Mouse (Mus musculus) embryonic facial prominence, embryonic 12.5 days (tissue): ENCODE data around the gene Heatr1. TPM values are rescaled to one million over a fixed set of nuclear protein-coding genes. Genes with fewer than 3 reads are reported as not detected.

ENCODE experiments used
- ATAC-seq: fragments of 200-750 bp; cut with Nextera tagmentation; 2 replicates; pipeline ENCODE4 v1.8.0; 2017; ENCODE audit not compliant: insufficient number of reproducible peaks, insufficient read depth, low FRiP score, low TSS enrichment
- H3K27ac ChIP-seq: fragments of 300-500 bp; sonication (generic); 2 replicates; pipeline ENCODE4 v1.5.1; 2016; ENCODE audit warnings: mild to moderate bottlenecking
- H3K27me3 ChIP-seq: fragments of 300-500 bp; sonication (generic); 2 replicates; pipeline ENCODE4 v1.6.1; 2016; ENCODE audit warnings: mild to moderate bottlenecking, moderate library complexity
- H3K36me3 ChIP-seq: fragments of 300-500 bp; sonication (generic); 2 replicates; pipeline ENCODE4 v1.6.1; 2016; ENCODE audit warnings: mild to moderate bottlenecking
- H3K4me1 ChIP-seq: fragments of 300-500 bp; sonication (generic); 2 replicates; pipeline ENCODE4 v1.6.1; 2016
- H3K4me2 ChIP-seq: fragments of 300-500 bp; sonication (generic); replicated peaks from 2 replicates; pipeline ENCODE4 v1.6.1; 2016; ENCODE audit warnings: mild to moderate bottlenecking, moderate library complexity
- H3K4me3 ChIP-seq: fragments of 300-500 bp; sonication (generic); 2 replicates; pipeline ENCODE4 v1.5.1; 2016; ENCODE audit warnings: mild to moderate bottlenecking
- H3K9ac ChIP-seq: fragments of 300-500 bp; sonication (generic); 2 replicates; pipeline ENCODE4 v1.6.1; 2016; ENCODE audit warnings: mild to moderate bottlenecking, moderate library complexity
- H3K9me3 ChIP-seq: fragments of 300-500 bp; sonication (generic); 2 replicates; pipeline ENCODE4 v1.6.1; 2016; ENCODE audit warnings: mild to moderate bottlenecking, moderate library complexity
- WGBS: fragments of 180-500 bp; shearing (Covaris S2); methylation state at CpG from one replicate; pipeline ENCODE4 v1.1.7; 2016; 5-methylcytosine and 5-hydroxymethylcytosine counted together
- polyA plus RNA-seq: library from polyadenylated mRNA; unstranded; fragments of >200 nt; fragmentation: Nextera tagmentation; extraction: Ambion mirVana; gene quantifications from 2 replicates; pipeline ENCODE4 v1.2.1, GENCODE M21; 2016

The Heatr1 gene
- 28.9 and 29.3 TPM in 2 replicates for polyA plus RNA-seq

DNA sequence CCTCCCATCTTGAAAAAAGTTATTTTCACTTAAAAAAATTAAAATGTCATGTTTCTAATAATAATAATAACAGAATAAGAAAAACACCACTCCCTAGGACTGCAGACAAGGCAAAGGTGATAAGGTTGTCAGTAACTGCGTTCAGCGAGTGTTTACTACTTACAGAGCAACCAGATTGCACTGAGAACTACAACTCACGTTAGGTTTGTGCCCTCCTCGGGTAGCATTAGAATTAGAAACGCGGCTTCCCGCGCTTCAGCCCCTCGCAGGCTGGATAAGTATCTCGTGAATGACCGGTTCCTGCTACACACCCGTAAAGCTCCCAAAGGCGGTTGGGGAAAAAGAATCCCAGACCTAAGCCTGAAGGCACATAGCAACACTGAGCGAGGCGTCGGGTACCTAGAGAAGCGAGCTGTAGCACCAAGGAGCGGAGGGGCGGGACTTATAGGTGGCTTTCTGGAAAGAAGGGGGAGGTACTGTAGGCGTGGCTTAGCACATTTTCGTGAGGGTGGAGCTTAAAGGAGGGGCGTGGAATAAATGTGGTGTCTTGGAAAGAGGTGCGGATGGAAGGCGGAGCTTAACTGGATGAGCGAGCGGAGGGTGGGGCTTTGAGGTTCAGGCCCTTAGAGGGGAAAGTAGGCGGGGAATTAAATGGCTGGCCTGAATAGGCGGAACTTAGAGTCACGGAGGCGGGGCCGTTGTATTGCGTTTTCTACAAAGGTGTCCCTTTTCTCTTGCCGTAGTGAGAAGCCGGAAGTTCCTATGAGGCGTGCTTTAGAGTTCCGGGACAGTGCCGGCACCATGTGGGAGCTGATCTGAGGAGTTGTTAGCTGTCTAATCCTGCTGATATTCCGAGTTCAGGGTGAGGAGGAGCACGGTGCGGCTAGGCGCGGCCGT lies at the start of gene Heatr1:
TSS of gene Heatr1 (plus strand) at position 419 of the 897 bp plus-strand sequence.
- H3K4me2 ChIP-seq, result peak within 1 kb of the TSS; percentile 95
- whole genome bisulfite sequencing, result under 1% methylated on average over 43 of the region's 43 CpGs
- H3K9me3 ChIP-seq, result no peaks in the 10 kb centered on the region
- H3K27me3 ChIP-seq, result peaks cover 6% of the 10 kb centered on the region; the same call in 1 of the 2 replicates
- peak within 1 kb of the TSS; percentile 41; the same call in 1 of the 2 replicates for H3K27ac ChIP-seq
- peak; percentile 93 for ATAC-seq
- 0 out of 2 replicates have a peak, but pooled peaks cover 5% of the 10 kb centered on the region for H3K36me3 ChIP-seq
- peak within 1 kb of the TSS; percentile 89 for H3K4me3 ChIP-seq
- peak within 1 kb of the TSS; percentile 70 for H3K9ac ChIP-seq
- H3K4me1 ChIP-seq, result peaks cover 7% of the 10 kb centered on the region

DNA sequence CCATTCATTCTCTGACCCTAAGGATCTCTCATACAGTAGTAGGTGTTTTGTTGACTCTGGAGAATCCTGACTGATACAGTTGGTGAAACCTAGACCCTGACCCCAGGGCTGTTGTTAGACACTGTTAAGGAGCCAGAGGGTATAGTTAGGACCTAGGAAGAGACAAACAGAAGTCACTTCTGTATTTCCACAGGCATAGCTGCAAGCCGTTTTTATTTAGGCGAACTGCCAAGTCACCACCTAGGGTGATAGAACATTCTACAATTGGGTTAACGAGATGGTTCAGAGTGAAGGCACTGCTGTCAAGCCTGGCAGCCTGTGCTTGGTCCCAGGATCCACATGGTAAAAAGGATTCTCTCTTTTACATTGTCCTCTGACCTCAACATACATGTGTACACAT lies 48.0 kb upstream of the Heatr1 start:
- H3K4me1 ChIP-seq, result no peaks in the 10 kb centered on the region
- H3K36me3 ChIP-seq, result no peaks in the 10 kb centered on the region
- no peaks in the 10 kb centered on the region for H3K9me3 ChIP-seq
- H3K27ac ChIP-seq, result no peak overlapping the region
- H3K27me3 ChIP-seq, result no peaks in the 10 kb centered on the region
- H3K4me2 ChIP-seq, result no peak overlapping the region
- no peak overlapping the region for H3K9ac ChIP-seq
- ATAC-seq, result no peak
- H3K4me3 ChIP-seq, result no peak overlapping the region
- 84% methylated on average over 3 of the region's 3 CpGs for WGBS

DNA sequence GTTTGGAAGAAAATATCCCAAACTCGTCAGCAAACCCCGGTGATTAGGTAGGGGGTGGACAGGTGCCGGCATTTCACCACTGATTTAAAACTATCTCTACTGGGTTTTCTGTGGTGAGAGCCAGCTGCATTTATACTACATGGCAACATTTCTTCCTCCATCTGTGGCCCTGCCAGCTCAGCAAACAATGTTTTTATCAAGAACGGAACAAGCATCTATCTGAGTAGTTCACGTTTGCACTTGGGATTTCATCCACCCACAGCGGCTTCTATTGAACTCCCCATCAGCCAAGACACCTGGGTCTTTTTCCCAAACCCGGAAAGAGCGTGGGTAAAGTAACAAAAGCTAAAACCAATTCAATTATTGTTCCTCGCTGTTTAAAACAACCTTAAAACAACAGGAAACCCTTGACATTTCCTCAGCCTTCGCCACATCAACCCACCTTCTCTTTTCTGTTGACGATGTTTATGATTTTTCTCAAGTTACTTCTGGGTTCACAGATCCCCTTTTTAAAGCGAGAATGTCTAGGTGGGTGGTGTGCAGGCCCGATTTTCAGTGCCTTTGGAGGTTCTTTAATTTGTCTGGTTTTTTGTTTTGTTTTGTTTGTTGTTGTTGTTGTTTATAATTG lies 45.5 kb upstream of the Heatr1 start:
- no peak overlapping the region for H3K4me3 ChIP-seq
- WGBS, result 72% methylated on average over 13 of the region's 13 CpGs
- no peak overlapping the region for H3K27ac ChIP-seq
- H3K36me3 ChIP-seq, result no peaks in the 10 kb centered on the region
- no peaks in the 10 kb centered on the region for H3K9me3 ChIP-seq
- no peak overlapping the region for H3K4me2 ChIP-seq
- no peak for ATAC-seq
- H3K9ac ChIP-seq, result no peak overlapping the region
- H3K27me3 ChIP-seq, result no peaks in the 10 kb centered on the region
- H3K4me1 ChIP-seq, result no peaks in the 10 kb centered on the region

DNA sequence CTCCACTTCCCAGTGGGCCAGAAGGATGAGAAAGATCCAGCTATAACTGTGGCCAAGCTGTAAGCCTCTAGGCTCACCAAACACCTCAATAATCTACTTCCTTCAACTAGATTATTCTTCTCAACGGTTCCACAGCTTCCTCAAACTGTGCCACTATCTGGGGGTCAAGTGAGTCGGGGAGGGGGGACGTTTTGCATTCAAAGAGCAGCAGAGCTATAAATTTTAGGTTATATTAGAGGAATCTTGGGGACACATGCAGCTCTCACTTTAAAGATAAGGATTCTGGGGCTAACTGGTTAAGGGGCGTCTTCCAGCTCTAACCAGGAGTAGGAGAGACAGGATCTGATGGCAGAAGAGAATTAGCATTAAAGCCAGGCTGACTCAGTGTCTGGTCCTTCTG lies 38.6 kb upstream of the Heatr1 start:
- H3K4me1 ChIP-seq, result no peaks in the 10 kb centered on the region
- no peak overlapping the region for H3K4me3 ChIP-seq
- no peak for ATAC-seq
- H3K27me3 ChIP-seq, result no peaks in the 10 kb centered on the region
- WGBS, result 70% methylated on average over 4 of the region's 4 CpGs
- H3K9me3 ChIP-seq, result no peaks in the 10 kb centered on the region
- H3K9ac ChIP-seq, result no peak overlapping the region
- no peak overlapping the region for H3K4me2 ChIP-seq
- no peaks in the 10 kb centered on the region for H3K36me3 ChIP-seq
- H3K27ac ChIP-seq, result no peak overlapping the region

DNA sequence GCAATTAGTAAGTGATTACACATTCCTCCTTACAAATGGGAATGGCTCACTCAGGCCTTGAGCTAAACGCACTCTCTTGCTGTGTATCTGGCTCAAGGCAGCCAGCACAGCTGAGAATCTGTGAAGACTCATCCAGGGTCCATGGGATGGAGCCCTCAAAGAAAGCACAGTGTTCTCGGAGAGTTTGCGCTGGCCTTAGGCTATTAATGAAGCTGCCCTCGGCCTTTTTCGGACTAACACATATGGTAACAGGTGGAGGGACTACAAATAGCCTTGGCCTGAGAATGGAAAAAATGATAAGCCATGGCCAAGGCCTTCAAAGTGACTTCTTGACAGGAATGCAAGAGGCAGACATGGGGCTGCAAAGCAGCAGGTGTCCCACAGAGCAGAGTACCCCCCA lies 37.3 kb upstream of the Heatr1 start:
- Histone ChIP-seq H3K27ac (no peak overlapping the region), H3K4me1 (no peaks in the 10 kb centered on the region), H3K4me3 (no peak overlapping the region), H3K9ac (no peak overlapping the region), H3K4me2 (no peak overlapping the region), H3K36me3 (no peaks in the 10 kb centered on the region), H3K27me3 (no peaks in the 10 kb centered on the region), H3K9me3 (no peaks in the 10 kb centered on the region)
- ATAC-seq, result no peak
- WGBS, result 75% methylated on average over 5 of the region's 5 CpGs

DNA sequence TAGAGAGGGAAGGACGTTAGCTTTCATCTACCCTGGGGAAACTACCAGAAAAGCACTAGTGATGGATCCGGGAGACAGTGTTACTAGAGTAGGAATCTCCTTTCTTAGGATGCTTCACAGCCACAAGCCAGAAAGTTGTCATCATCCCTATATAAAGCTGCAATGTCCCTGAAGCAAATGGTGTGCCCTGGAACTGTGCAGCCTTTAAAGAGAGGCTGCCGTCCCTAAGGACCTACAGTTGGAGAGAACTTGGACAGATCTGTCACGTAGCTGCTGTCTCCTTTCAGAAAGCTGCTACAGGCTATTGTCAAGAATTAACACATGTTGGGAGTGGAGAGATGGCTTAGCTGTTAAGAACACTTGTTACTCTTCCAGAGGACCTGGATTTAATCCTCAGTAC lies 33.3 kb upstream of the Heatr1 start:
- Histone ChIP-seq H3K4me3 (no peak overlapping the region), H3K27ac (no peak overlapping the region), H3K9me3 (no peaks in the 10 kb centered on the region), H3K36me3 (no peaks in the 10 kb centered on the region), H3K9ac (no peak overlapping the region), H3K27me3 (no peaks in the 10 kb centered on the region), H3K4me1 (no peaks in the 10 kb centered on the region), H3K4me2 (no peak overlapping the region)
- WGBS, result 72% methylated on average over 4 of the region's 4 CpGs
- no peak for ATAC-seq

DNA sequence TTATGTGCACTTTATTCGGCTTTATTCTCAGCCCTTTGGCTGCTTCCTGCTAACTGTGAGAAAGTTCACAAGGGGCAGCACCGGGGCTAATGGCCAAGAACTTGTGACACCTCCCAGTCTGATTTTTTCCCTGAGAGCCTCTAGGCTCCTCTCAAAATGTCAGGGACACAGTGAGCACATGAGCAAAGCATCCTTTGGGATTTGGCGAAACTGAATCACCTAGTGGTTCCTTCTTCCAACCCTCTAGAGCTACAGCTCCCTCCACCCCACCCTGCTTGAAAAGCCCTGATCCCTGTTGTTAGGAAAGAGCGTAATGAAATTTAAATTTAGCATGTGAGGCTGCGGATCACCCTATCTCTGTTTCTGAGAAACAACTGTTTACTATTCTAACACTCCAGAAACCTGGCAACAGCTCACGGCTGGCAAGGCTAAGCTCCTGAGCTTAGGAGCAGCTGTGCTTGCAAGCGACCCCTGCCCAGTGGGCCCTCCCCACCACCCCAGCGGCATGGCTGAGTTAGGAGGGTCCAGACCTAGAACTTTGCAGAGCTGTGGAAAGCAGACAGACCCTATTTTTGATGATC lies 25.7 kb upstream of the Heatr1 start:
- no peak for ATAC-seq
- H3K4me2 ChIP-seq, result no peak overlapping the region
- no peaks in the 10 kb centered on the region for H3K36me3 ChIP-seq
- H3K4me1 ChIP-seq, result no peaks in the 10 kb centered on the region
- H3K27ac ChIP-seq, result no peak overlapping the region
- H3K4me3 ChIP-seq, result no peak overlapping the region
- 57% methylated on average over 8 of the region's 8 CpGs for WGBS
- no peak overlapping the region for H3K9ac ChIP-seq
- H3K27me3 ChIP-seq, result no peaks in the 10 kb centered on the region
- no peaks in the 10 kb centered on the region for H3K9me3 ChIP-seq

DNA sequence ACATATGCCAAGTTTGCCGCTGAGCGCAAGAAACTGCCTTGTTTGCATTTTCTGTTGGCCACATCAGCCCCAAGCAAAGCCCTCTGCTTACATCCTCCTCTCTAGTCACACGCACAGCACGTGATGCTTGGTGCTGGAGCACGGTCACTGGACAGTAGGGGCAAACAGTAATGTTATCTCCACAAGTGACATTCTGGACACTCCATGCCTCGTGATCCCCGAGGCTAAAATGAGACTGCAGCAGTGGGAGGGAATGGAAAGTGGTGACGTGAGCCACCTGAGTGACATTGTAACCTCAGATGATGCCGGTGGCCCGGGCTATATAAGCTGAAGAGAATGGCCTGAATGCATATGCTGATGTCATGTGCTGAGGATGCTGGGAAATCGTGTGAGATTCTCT lies 24.9 kb upstream of the Heatr1 start:
- Histone ChIP-seq H3K27me3 (no peaks in the 10 kb centered on the region), H3K4me3 (no peak overlapping the region), H3K9ac (no peak overlapping the region), H3K9me3 (no peaks in the 10 kb centered on the region), H3K36me3 (no peaks in the 10 kb centered on the region), H3K27ac (no peak overlapping the region), H3K4me2 (no peak overlapping the region), H3K4me1 (no peaks in the 10 kb centered on the region)
- no peak for ATAC-seq
- 84% methylated on average over 11 of the region's 11 CpGs for whole genome bisulfite sequencing

DNA sequence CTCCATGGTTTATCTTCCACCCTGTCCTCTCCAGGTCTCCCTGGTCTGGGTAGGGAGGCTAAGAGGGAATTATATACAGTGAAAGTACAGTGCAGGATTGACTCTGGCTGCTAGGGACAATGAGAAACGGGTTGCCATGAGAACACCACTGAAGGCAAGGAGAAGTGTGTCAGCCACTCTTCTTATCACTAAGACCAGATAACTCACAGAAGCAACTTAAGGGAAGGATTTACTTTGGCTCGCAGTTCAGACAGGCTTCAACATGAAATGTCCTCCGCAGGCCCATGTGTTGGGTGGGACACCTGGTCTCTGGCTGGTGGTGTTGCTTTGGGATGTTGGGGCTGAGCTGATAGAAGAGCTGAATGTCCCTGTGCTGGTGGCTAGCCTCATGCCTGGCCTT lies 22.1 kb upstream of the Heatr1 start:
- 83% methylated on average over 3 of the region's 3 CpGs for WGBS
- no peak overlapping the region for H3K9ac ChIP-seq
- no peak for ATAC-seq
- H3K36me3 ChIP-seq, result no peaks in the 10 kb centered on the region
- H3K4me3 ChIP-seq, result no peak overlapping the region
- no peaks in the 10 kb centered on the region for H3K4me1 ChIP-seq
- no peaks in the 10 kb centered on the region for H3K27me3 ChIP-seq
- H3K27ac ChIP-seq, result no peak overlapping the region
- H3K9me3 ChIP-seq, result no peaks in the 10 kb centered on the region
- no peak overlapping the region for H3K4me2 ChIP-seq

DNA sequence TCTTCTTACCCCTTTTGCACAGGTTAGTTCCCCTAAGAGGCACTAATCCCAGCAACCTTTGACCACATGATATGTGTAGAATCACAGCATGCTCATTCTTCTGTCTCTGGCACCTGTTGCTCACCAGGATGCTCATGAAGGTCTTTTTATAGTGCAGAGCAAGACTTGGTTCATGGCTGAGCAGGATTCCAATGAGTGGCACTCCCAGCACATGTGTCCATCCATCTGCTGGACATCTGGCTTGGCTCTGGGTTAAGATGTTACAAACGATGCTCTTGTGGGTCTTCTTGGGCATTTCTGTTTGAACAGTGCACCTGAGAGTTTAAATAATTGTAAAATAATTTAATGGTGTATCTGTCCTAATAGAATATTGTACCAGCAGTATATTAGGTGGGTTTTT lies 18.0 kb upstream of the Heatr1 start:
- Histone ChIP-seq H3K4me2 (no peak overlapping the region), H3K4me1 (no peaks in the 10 kb centered on the region), H3K4me3 (no peak overlapping the region), H3K9me3 (no peaks in the 10 kb centered on the region), H3K36me3 (no peaks in the 10 kb centered on the region), H3K27ac (no peak overlapping the region), H3K27me3 (no peaks in the 10 kb centered on the region), H3K9ac (no peak overlapping the region)
- 58% methylated on average over 1 of the region's 1 CpGs for WGBS
- ATAC-seq, result no peak

DNA sequence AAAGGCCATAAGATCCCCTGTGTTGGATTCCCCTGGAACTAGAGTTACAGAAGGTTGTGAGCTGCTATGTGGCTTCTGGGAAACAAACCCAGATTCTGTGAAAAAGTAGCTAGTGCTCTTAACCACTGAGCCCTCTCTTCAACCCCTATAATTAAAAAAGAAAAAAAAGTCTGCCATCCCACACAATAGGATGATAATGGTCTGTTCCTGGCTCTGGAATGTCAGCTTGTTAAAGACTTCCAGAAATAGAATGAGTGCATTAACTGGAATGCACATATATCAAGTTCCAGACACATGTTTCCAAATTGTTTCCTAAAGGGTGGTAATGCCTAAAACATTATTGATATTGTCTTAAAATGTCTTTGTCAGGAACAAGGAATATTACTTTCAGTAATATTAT lies 10.0 kb upstream of the Heatr1 start:
- H3K9ac ChIP-seq, result no peak overlapping the region
- H3K27ac ChIP-seq, result no peak overlapping the region
- H3K27me3 ChIP-seq, result no peaks in the 10 kb centered on the region
- ATAC-seq, result no peak
- H3K36me3 ChIP-seq, result no peaks in the 10 kb centered on the region
- no peak overlapping the region for H3K4me3 ChIP-seq
- no peaks in the 10 kb centered on the region for H3K4me1 ChIP-seq
- H3K4me2 ChIP-seq, result no peak overlapping the region
- no peaks in the 10 kb centered on the region for H3K9me3 ChIP-seq

DNA sequence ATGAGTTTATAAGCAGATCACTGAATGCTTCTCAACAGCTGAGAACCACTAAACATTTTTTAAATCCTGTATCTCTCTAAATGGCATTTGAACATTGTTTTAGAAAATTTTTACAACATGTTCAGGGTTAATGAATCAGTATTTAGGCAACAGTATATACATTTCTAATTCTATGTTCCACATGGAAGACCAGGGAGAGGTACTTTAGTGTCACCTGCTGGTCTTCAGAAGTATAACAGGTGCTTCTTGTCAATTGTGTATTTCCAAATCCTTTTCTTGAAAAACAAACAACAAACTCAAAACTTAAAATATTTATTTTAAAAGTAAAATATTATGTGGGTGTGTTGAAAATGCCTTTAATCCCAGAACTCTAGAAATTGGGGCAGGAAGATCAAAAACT lies 8.5 kb upstream of the Heatr1 start:
- Histone ChIP-seq H3K4me2 (no peak overlapping the region), H3K27me3 (no peaks in the 10 kb centered on the region), H3K4me1 (no peaks in the 10 kb centered on the region), H3K9me3 (no peaks in the 10 kb centered on the region), H3K9ac (no peak overlapping the region), H3K36me3 (no peaks in the 10 kb centered on the region), H3K27ac (no peak overlapping the region), H3K4me3 (no peak overlapping the region)
- ATAC-seq, result no peak
